Mouse (Mus musculus) embryonic facial prominence, embryonic 14.5 days (tissue): Measurements from ENCODE around the gene Pitx1. TPM values are rescaled to one million over a fixed set of nuclear protein-coding genes. Genes with fewer than 3 reads are reported as not detected.

Source experiments
- ATAC-seq: fragments of 200-750 bp; cut with Nextera tagmentation; 2 replicates; pipeline ENCODE4 v1.8.0; 2017; ENCODE audit warnings: low read depth, moderate number of reproducible peaks, moderate TSS enrichment
- DNase-seq: peaks from one replicate; pipeline ENCODE4 v3.0.0-alpha.2; 2015; ENCODE audit warnings: low spot score
- H3K27ac ChIP-seq: fragments of 300-500 bp; sonication (generic); replicated peaks from 2 replicates; pipeline ENCODE4 v1.5.1; 2014; ENCODE audit warnings: low read depth, mild to moderate bottlenecking, low read length, moderate library complexity
- H3K27me3 ChIP-seq: fragments of 300-500 bp; sonication (generic); replicated peaks from 2 replicates; pipeline ENCODE4 v1.6.1; 2014; ENCODE audit warnings: low read length; ENCODE audit not compliant: control insufficient read depth, insufficient read depth
- H3K36me3 ChIP-seq: fragments of 300-500 bp; sonication (generic); 2 replicates; pipeline ENCODE4 v1.6.1; 2014; ENCODE audit warnings: low read length, mixed read lengths; ENCODE audit not compliant: control insufficient read depth, insufficient read depth
- H3K4me1 ChIP-seq: fragments of 300-500 bp; sonication (generic); 2 replicates; pipeline ENCODE4 v1.6.1; 2014; ENCODE audit warnings: antibody characterized with exemption, low read length; ENCODE audit not compliant: control insufficient read depth, insufficient read depth
- H3K4me2 ChIP-seq: fragments of 300-500 bp; sonication (generic); 2 replicates; pipeline ENCODE4 v1.6.1; 2014; ENCODE audit warnings: low read depth, mild to moderate bottlenecking, low read length, moderate library complexity, mixed read lengths
- H3K4me3 ChIP-seq: fragments of 300-500 bp; sonication (generic); 2 replicates; pipeline ENCODE4 v1.5.1; 2014; ENCODE audit warnings: low read depth, mild to moderate bottlenecking, low read length
- H3K9ac ChIP-seq: fragments of 300-500 bp; sonication (generic); 2 replicates; pipeline ENCODE4 v1.6.1; 2014; ENCODE audit warnings: low read depth, mild to moderate bottlenecking, low read length, moderate library complexity, mixed read lengths
- H3K9me3 ChIP-seq: fragments of 300-500 bp; sonication (generic); 2 replicates; pipeline ENCODE4 v1.6.1; 2016; ENCODE audit warnings: low read length; ENCODE audit not compliant: control insufficient read depth
- WGBS: fragments of 180-500 bp; shearing (Covaris S2); extraction: QIAGEN DNeasy Blood & Tissue Kit; methylation state at CpG from one replicate; pipeline ENCODE4 v1.1.7; 2014; 5-methylcytosine and 5-hydroxymethylcytosine counted together
- polyA plus RNA-seq: library from polyadenylated mRNA; unstranded; fragments of >200 nt; fragmentation: Nextera tagmentation; extraction: Ambion mirVana; gene quantifications from 2 replicates; pipeline ENCODE4 v1.2.1, GENCODE M21; 2014

Gene Pitx1
- polyA plus RNA-seq, 1 experiment from 2014 or later: 39.7 TPM

DNA sequence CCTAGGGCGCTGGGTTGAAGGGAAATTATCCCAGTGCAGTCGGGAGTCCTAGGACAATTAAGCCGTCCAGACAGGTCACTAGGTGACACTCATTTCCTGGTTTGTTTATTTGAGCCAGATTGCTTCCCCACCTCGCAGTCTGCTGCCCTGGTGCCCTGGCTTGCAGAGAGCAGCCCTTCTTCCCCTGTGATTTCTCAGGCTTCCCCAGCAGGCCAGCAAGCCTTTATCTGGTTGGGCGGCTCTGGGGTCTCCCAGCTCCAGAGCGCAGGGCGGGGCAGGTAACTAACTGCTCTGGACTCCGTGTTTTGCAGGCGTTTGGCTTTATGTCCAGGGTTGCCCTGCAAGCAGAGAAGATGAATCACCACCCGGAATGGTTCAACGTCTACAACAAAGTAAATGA lies 60.9 kb downstream of the Pitx1 start:
- H3K4me2 ChIP-seq: no peak overlapping the region
- DNase-seq (no peak), ATAC-seq (no peak)
- no peaks in the 10 kb centered on the region for H3K36me3 ChIP-seq
- H3K27ac ChIP-seq: no peak overlapping the region
- no peak overlapping the region for H3K4me3 ChIP-seq
- 39% methylated on average over 11 of the region's 11 CpGs for WGBS
- H3K9me3 ChIP-seq: no peaks in the 10 kb centered on the region
- H3K4me1 ChIP-seq: no peaks in the 10 kb centered on the region
- H3K27me3 ChIP-seq: no peaks in the 10 kb centered on the region
- H3K9ac ChIP-seq: no peak overlapping the region

Other genes with a start within 250 kb of the Pitx1 start
- gene B4galt7, start 236.3 kb downstream of the Pitx1 start, polyA plus RNA-seq: 9.3 and 10.3 TPM in 2 replicates
- 57.7 and 59.8 TPM in 2 replicates for gene Caml, start 213.2 kb downstream of the Pitx1 start, polyA plus RNA-seq
- gene Ddx46, start 201.2 kb downstream of the Pitx1 start, polyA plus RNA-seq: 32.0 and 38.7 TPM in 2 replicates
- gene B230219D22Rik, start 143.1 kb downstream of the Pitx1 start, polyA plus RNA-seq: 57.5 and 60.8 TPM in 2 replicates
- 98.9 and 99.8 TPM in 2 replicates for gene Txndc15, start 121.5 kb downstream of the Pitx1 start, polyA plus RNA-seq
- gene Pcbd2, start 108.8 kb downstream of the Pitx1 start, polyA plus RNA-seq: 45.2 and 49.2 TPM in 2 replicates
- gene Catsper3, start 51.6 kb downstream of the Pitx1 start, polyA plus RNA-seq: not detected in 2 replicates